Mouse (Mus musculus) gastrocnemius, postnatal 14 days (tissue): Measurements from ENCODE around the gene Hvcn1. TPM values are rescaled to one million over a fixed set of nuclear protein-coding genes. Genes with fewer than 3 reads are reported as not detected.

Experiments
- DNase-seq: peaks from one replicate; pipeline ENCODE4 v3.0.0; 2021; ENCODE audit warnings: mixed read lengths
- intact Hi-C: fragments of 180-260 bp; cut with DNase I; formaldehyde crosslinking; loops from one replicate; pipeline ENCODE4 v1.15.1; 2025; ENCODE audit warnings: low total_unique reads
- total RNA-seq, 2 experiments: library from RNA; stranded (reverse); gene quantifications; 2 replicates each; pipeline ENCODE4 v1.2.3; 2021

Gene Hvcn1
- total RNA-seq, 2 experiments from 2014 or later = 1.6 to 2.0 TPM

DNA sequence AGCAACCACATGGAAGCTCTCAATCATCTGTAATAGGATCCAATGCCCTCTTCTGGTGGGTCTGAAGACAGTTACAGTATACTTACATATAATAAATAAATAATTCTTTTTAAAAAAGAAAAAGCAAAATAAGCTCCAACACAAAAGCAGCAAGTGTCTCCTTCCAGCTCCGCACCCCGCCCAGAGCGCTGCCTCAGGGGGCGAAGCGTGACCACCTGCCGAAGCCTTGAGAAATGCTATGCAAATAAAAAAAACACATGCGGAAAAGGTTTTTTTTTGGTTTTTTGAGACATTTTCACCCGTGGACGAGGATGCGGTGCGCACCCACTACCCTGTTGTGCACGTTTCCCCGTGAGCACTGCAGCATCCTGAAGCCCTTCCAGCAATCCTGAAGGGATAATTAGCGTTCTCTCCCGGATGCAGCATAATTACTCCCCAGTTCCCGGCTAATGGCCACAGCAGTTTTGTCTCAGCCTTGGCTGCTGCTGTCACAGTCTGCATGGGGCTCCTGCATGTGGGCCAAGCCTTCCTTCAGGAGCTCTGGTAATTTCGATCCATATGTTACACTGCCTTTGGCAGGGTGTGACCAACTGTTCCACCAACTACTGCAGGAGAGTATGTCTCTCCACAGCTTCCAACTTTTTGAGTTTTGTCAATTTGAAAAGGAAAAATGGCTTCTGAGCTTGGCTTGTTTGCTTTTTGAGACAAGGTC lies 45.4 kb downstream of the Hvcn1 start:
- intact Hi-C loops = no loop called here
- DNase-seq = no peak

DNA sequence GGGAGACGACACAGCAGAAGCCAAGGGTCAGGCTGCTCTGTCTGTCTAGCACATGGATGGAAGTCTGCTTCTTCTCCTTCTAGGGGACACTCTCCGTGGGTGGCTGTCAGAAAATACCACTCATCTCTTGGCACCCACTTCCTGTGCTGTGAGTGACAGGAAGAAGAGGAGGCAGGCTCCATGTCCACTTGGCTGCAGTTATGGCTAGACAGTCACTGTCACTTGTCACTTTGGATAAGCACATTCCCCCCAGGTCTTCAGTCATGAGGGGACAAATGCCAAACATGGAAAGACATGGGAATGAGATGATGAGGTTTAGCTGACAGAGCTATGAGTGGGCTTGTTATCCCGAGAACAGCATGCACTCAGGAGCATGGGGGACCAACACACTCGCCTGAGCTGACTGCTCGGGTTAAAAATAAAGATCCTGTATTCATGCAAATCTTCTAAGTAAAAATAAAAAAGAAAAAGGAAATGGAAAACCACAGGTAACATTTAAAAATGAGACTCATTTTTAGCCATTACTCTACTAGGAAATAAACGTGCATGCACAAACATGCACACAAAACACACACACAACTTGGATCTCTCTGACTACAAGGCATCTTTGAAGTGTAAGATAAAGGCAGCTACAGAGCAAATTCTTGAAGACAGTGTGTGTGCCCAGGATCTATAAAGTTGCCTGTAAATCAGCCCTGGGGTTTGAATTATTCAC lies 51.6 kb downstream of the Hvcn1 start:
- intact Hi-C loops = no loop called here
- no peak for DNase-seq

DNA sequence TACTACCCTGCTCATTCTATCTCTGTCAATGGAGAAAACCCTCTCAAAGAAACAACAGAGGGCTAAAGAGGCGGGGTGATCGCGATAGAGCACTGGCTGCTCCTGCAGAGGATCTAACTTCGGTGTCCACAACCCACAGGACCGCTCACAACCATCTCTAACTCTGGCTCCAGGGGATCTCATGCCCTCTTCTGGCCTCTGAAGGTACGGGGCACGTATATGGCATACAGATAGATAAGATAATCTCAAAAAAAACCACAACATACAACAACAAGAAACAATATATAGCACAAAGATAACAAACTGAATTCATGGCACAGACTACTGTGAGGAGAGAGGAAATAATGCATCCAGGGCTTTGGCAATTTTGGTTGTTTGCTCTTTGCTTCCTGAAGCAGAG lies 55.5 kb downstream of the Hvcn1 start:
- no peak for DNase-seq
- intact Hi-C loops = loop anchor here (5.0 kb wide), 1 partner anchor 130 kb away; no protein-coding TSS in a partner anchor

DNA sequence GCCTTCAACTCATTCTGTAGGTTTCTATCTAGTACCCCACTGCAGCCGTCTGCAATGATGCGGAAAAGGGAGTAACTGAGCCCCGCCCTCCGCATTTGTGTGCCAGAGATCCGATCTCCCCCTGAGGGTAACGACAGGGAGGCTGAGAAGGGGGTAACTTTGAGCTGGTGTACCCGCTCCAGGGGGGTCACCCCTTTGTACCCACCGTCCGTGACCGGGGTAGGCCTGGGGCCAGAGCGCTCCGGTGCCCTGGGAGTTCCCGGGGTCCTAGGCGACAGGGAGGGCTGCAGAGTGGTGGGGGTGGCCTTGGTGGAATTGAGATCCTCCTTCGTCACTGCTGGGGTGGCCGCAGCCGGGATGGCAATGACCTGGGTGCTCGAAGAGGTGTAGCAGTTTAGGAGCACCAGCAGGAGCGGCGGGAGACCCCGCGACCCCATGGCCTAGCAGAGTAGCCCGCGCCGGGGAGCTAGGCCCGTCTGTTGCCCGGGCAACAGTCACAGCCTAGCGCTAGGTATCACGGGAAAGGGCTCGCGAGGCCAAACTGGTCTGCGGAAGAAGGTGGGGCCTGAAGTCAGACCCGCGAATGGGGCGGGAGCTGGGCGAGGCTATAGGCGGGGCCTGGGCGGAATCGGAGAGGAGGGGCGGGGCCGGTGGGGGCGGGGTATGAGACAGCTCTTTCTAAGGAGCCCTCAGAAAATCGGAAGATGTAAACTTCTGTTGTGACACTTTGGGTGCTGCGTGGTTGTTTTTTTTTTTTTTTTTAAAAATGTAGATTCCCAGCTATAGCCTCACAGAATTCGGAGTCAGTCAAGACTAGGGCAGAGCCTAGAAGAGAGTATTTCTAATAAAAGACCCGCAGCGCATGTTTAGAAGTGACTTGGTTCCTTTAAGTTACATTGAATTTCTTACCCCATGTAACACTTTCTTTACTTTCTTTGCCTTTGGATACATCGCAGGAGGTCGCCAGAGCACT lies 57.6 kb downstream of the Hvcn1 start, which contains the start of gene Tctn1:
TSS of gene Tctn1 (minus strand) at position 528 of the 973 bp plus-strand sequence.
- intact Hi-C loops = loop anchor here (5.0 kb wide), 1 partner anchor 132 kb away; no protein-coding TSS in a partner anchor
- DNase-seq = peak; percentile 94

GRCm38 (mm10) chr5:122265187-122265586 lies 58.6 kb downstream of the Hvcn1 start:
- DNase-seq = no peak
- intact Hi-C loops = no loop called here

DNA sequence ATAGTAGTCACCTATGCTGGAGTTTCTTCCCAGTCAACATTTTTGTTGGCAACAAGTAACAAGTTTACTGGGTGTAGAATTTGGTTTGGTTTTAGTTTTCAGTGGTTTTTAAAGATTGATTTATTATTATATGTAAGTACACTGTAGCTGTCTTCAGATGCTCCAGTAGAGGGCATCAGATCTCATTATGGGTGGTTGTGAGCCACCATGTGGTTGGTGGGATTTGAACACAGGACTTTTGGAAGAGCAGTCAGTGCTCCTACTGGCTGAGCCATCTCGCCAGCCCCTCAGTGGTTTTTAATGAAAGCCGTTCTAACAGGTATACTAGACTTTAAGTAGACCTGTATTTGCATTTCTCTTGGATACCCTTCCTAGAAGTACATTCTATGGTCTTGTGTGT lies 59.3 kb downstream of the Hvcn1 start:
- intact Hi-C loops = loop anchor here (2.0 kb wide), 1 partner anchor 75 kb away; no protein-coding TSS in a partner anchor

DNA sequence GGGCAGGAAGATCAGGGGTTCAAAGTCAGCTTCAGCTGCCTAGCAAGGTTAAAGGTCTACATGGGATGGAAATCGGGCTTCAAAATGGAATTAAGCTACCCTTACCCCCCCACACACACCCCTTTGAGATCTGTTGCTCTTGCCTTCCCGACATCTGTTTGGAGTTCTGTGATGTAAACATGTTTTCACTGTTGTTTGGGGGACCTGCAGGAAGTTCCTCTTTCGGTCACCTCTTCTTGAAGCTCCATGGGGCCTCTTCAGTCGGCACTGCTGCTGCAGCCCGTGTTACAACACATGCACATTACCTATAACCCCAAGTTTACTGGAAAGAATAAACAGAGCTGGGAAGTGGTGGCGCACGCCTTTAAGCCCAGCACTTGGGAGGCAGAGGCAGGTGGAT lies 60.5 kb downstream of the Hvcn1 start:
- DNase-seq = no peak
- intact Hi-C loops = loop anchor here (2.0 kb wide), 1 partner anchor 74 kb away; no protein-coding TSS in a partner anchor

More for the DNA sequence above, 59.3 kb downstream of the Hvcn1 start:
- DNase-seq = no peak

GRCm38 (mm10) chr5:122267899-122268298 lies 61.3 kb downstream of the Hvcn1 start:
- intact Hi-C loops = loop anchor here (2.0 kb wide), 1 partner anchor 73 kb away; no protein-coding TSS in a partner anchor
- peak; percentile 67 for DNase-seq

DNA sequence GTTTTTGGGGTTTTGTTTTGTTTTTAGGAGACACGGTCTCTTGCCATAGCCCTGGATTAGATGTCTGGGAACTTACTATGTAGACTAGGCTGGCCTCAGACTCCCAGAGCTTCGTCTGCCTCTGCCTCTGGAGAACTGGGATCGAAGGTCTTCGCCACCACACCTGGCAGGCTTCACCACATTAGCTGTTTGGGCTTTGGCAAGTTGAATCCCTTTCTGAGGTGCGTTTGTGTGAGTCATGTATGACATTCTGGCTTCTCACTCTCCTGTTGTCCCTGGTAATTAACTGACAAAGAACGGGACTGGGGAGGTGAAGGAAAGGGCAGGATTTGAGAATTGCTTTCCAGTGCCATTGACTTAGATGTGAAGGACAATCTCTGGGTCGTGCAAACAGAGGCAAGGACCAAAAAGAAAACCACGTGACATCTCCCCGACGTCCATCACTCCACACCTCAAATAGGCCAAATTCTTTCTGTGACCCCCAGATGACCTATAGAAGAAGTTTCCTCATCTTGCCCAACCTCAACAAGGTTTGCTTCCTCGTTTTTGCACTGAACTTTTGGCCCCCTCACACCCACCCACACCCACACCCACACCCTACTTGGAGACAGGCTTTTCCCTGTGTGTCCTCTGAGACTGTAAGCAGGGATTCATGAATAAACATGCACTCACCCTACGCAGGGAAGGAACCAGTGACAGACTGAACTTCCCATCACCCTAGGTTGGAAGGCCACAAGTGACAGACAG lies 62.4 kb downstream of the Hvcn1 start:
- DNase-seq = no peak
- intact Hi-C loops = no loop called here

- no peak for DNase-seq
- intact Hi-C loops = no loop called here
Measured at GRCm38 (mm10) chr5:122272821-122273220, 66.2 kb downstream of the Hvcn1 start.

- DNase-seq = no peak
- intact Hi-C loops = no loop called here
Measured at GRCm38 (mm10) chr5:122274785-122275184, 68.2 kb downstream of the Hvcn1 start.

- intact Hi-C loops = no loop called here
- no peak for DNase-seq
Measured at GRCm38 (mm10) chr5:122278946-122279345, 72.3 kb downstream of the Hvcn1 start.

GRCm38 (mm10) chr5:122279799-122280421 lies 73.3 kb downstream of the Hvcn1 start:
- DNase-seq = no peak
- intact Hi-C loops = no loop called here

- intact Hi-C loops = no loop called here
Measured at GRCm38 (mm10) chr5:122280422-122280826, 73.8 kb downstream of the Hvcn1 start.

DNA sequence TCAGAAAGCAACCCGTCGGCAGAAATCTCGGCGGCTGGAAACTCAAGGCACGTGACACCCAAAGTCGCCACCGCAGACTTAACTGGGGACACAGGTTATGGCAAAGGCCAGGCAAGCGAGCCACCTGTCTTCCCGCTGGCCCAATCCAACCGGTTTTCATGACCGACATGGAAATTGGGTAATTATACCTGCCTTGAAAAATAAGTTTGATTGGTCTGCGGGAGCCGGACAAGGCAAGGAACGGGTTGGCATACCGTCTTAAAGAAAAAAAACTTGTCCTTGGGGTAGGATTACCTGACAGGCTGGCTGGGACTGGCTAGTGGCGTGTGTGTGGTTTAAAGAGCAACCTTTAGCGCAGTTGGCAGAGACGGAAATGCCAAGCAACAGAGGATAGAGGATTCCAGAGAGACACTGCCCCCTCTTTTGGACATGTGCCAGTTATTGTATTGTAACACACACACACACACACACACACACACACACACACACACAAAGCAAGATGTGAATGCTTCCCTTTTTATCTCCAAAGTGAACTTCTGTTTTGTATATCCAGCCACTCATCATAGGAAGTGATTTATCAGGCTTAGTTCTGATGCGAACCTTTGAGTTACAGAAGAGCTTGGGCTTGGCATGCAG lies 74.3 kb downstream of the Hvcn1 start:
- intact Hi-C loops = no loop called here
- DNase-seq = peak; percentile 66

More at GRCm38 (mm10) chr5:122280422-122280826, 73.8 kb downstream of the Hvcn1 start:
- DNase-seq = no peak

GRCm38 (mm10) chr5:122283828-122284182 lies 77.2 kb downstream of the Hvcn1 start:
- intact Hi-C loops = no loop called here

DNA sequence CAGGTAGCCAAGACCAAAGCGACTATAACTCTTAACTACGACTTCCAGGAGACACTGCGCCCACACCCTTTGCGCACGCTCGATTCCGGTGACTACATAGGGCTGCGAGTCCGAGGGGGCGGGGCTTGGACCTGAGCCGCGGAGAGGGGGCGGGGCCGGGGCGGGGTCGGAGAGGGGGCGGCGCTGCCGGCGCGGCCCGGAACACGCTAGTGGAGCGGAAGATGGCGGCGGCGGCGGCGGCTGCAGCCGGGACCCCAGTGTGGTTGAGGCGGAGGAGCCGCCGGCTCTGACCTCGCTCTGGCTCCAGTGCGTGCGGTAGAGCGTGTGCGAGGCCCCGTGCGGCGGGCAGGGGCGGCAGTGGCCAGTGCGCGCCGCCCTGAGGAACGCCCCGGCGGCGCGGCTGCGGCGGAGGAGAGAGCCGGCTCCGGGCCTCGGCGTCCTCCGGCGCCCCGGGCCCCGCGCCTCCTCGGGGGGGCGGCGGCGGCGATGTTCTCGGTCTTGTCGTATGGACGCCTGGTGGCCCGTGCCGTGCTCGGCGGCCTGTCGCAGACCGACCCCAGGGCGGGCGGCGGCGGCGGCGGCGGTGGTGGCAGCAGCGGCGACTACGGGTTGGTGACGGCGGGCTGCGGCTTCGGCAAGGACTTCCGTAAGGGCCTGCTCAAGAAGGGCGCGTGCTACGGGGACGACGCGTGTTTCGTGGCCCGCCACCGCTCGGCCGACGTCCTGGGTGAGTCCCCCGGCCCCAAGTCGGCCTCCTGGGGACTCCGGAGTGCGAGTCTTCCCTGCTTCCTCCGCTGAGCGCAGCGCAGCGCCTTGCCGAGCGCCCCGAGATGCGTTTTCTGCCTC lies 77.8 kb downstream of the Hvcn1 start, which contains the start of gene Pptc7:
TSS of gene Pptc7 (plus strand) at position 183 of the 846 bp plus-strand sequence.
- intact Hi-C loops = no loop called here

More at GRCm38 (mm10) chr5:122283828-122284182, 77.2 kb downstream of the Hvcn1 start:
- no peak for DNase-seq

More for the DNA sequence above, 77.8 kb downstream of the Hvcn1 start, which contains the start of gene Pptc7:
- DNase-seq = peak; percentile 93
